Mouse (Mus musculus): ENCODE results near the gene Zfyve21. TPM values are rescaled to one million over a fixed set of nuclear protein-coding genes. Genes with fewer than 3 reads are reported as not detected.

Zfyve21 gene
- total RNA-seq (2023), result 1 to 10 TPM; 1.8 to 2.8 TPM

DNA sequence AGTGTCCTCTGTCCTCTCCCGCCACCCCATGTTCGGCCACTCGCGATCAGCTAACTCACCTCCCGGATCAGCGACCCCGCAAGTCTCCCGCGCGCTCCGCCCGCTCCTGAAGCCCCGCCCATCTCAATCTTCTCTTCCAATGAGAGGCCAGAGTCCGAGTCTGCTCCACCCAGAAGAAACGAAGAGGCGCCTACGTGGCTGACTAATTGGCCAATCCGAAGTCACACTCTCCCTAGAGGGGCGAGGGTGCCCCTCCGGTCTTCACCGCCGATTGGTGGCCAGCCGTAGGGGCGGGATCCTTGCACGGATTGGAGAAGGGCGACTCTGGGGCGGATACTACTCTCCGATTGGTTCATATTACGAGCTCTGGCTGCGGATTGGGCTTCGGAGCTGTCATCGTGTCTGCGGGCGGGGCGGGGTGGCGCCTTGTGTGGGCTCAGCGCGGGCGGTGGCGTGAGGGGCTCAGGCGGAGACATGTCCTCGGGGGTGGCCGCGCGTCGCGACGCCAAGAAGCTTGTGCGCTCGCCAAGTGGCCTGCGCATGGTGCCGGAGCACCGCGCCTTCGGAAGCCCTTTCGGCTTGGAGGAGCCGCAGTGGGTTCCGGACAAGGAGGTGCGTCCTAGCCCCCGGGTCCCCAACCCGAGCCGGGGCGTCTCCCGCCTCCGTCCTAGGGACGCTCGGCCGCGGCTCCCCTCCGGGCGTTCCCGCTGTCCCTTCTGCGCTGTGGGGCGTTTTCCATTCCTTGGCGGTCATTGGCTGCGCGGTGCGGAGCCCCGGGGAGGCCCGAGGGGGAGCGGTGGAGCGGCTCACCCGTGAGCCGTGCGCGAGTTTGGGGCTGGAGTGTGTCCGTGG, at the start of gene Zfyve21, which contains the start of gene Xrcc3:
Gene Zfyve21, plus strand, starts transcription at position 405 of the 852 bp plus-strand sequence.
Gene Xrcc3, minus strand, starts transcription at position 108 of the 852 bp plus-strand sequence.

Other genes starting within 250 kb of the Zfyve21 start
- 10 to 100 TPM; 73.8 to 77.6 TPM for gene Mark3, start 239.6 kb upstream of the Zfyve21 start, total RNA-seq (2023)
- 10 to 100 TPM in 1 of 2 experiments, 1 to 10 TPM in 1; 8.9 to 10.7 TPM for gene Ckb, start 141.8 kb upstream of the Zfyve21 start, total RNA-seq (2023)
- 10 to 100 TPM; 19.6 to 20.4 TPM for gene Trmt61a, start 136.1 kb upstream of the Zfyve21 start, total RNA-seq (2023)
- gene Bag5, start 100.9 kb upstream of the Zfyve21 start, total RNA-seq (2023), result 10 to 100 TPM; 28.0 to 32.6 TPM
- gene Apopt1, start 100.9 kb upstream of the Zfyve21 start, total RNA-seq (2023), result 10 to 100 TPM; 21.6 to 27.0 TPM
- gene Klc1, start 55.3 kb upstream of the Zfyve21 start, total RNA-seq (2023), result 10 to 100 TPM; 86.7 to 87.2 TPM
- gene Xrcc3, start 297 bp upstream of the Zfyve21 start, total RNA-seq (2023), result 1 to 10 TPM; 2.0 to 4.2 TPM
- 10 to 100 TPM; 56.7 to 58.9 TPM for gene Ppp1r13b, start 93.9 kb downstream of the Zfyve21 start, total RNA-seq (2023)
- 100 to 1,000 TPM; 206 to 238 TPM for gene Atp5mpl, start 152.8 kb downstream of the Zfyve21 start, total RNA-seq (2023)
- gene Tdrd9, start 157.4 kb downstream of the Zfyve21 start, total RNA-seq (2023), result under 1 TPM in 1 of 2 experiments, not detected in 1; 0.18 TPM
- gene Rd3l, start 167.1 kb downstream of the Zfyve21 start, total RNA-seq (2023), result not detected

Measured in T-cell, adult 66 days (primary cell).